Mouse (Mus musculus) G1E-ER4 (cell line): Measurements from ENCODE around the gene Fgfr2. TPM values are rescaled to one million over a fixed set of nuclear protein-coding genes. Genes with fewer than 3 reads are reported as not detected.

ENCODE experiments used
- GATA1 ChIP-seq: IDR thresholded peaks from one replicate; pipeline ENCODE4 v1.8.0; 2012; ENCODE audit warnings: low read length, inconsistent platforms
- polyA plus RNA-seq: library from polyadenylated mRNA; stranded (reverse); fragments of >175 nt; gene quantifications from 2 replicates; pipeline ENCODE4 v1.2.3, GENCODE M21; 2012

Fgfr2 gene
- polyA plus RNA-seq, 1 experiment, result not detected

- TF ChIP-seq GATA1, result peak; percentile 98
These were observed 720.6 kb downstream of the Fgfr2 start for GRCm38 (mm10) chr7:132402377-132403084.

GRCm38 (mm10) chr7:132398487-132398886 is 724.7 kb downstream of the Fgfr2 start:
- no peak for TF ChIP-seq GATA1

- TF ChIP-seq GATA1, result peak; percentile 76
These were observed 726.4 kb downstream of the Fgfr2 start for GRCm38 (mm10) chr7:132396661-132397322.

- TF ChIP-seq GATA1, result no peak
These were observed 729.5 kb downstream of the Fgfr2 start for GRCm38 (mm10) chr7:132393582-132394175.

GRCm38 (mm10) chr7:132393014-132393406 is 730.1 kb downstream of the Fgfr2 start:
- TF ChIP-seq GATA1, result no peak

GRCm38 (mm10) chr7:132392233-132393013 is 730.7 kb downstream of the Fgfr2 start:
- TF ChIP-seq GATA1, result no peak

GRCm38 (mm10) chr7:132389473-132389872 is 733.7 kb downstream of the Fgfr2 start:
- no peak for TF ChIP-seq GATA1

GRCm38 (mm10) chr7:132387507-132387906 is 735.6 kb downstream of the Fgfr2 start:
- TF ChIP-seq GATA1, result no peak

- TF ChIP-seq GATA1, result no peak
These were observed 736.8 kb downstream of the Fgfr2 start for GRCm38 (mm10) chr7:132386316-132386715.

GRCm38 (mm10) chr7:132385456-132386130 is 737.6 kb downstream of the Fgfr2 start:
- TF ChIP-seq GATA1, result no peak

GRCm38 (mm10) chr7:132384736-132385455 is 738.3 kb downstream of the Fgfr2 start:
- no peak for TF ChIP-seq GATA1

- TF ChIP-seq GATA1, result no peak
These were observed 742.4 kb downstream of the Fgfr2 start for GRCm38 (mm10) chr7:132380634-132381336.

- no peak for TF ChIP-seq GATA1
These were observed 745.2 kb downstream of the Fgfr2 start for GRCm38 (mm10) chr7:132377913-132378312.
